Mouse (Mus musculus): Measurements from ENCODE around the gene Hook2. TPM values are rescaled to one million over a fixed set of nuclear protein-coding genes. Genes with fewer than 3 reads are reported as not detected.

Hook2 gene
- polyA plus RNA-seq, 1 experiment from 2014 or later: 68.6 TPM

DNA sequence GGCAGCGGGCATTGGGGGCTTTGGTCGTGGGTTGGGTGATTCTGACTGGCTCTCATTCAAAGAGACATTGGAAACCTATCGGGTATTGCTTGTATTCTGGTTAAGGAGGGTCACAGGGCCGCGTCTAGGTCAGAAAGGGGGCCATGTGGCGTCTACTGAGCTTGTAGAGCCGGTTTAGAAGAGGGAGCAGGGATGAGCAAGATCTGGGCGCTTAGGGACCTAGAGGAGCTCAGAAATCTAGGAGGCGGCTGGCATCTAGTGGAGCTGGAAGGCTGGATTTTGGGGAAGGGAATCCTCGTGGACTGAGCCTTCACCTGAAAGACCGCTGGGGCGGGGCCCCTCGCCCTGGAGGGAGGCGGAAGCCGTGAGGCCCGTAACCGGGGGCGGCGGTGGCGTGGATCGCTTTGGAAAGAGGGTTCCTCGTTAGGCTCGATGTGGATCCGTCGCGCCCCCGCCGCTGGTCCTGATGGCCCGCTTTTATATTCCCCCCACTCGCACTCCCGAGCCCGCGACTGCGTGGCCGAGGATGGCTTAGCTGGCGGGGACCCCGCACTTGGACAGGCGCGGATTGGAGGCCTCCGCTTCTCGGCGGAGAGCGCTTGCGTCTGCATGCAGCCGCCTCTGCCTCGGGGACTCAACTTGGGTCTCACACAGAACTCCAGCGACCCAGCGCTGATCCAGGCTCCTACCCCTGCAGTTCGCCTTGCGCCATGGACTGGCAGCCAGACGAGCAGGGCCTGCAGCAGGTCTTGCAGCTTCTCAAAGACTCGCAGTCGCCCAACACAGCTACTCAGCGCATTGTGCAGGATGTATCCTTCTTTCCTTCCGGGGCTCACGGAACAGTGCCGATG lies 47.5 kb downstream of the Hook2 start:
- ATAC-seq: no peak
- Histone ChIP-seq H3K36me3 (ENCODE audit: control insufficient read depth, insufficient read depth) (peaks cover 22% of the 10 kb centered on the region), H3K9me3 (ENCODE audit: control insufficient read depth) (no peaks in the 10 kb centered on the region), H3K4me3 (ENCODE audit: low read depth, low read length) (peak overlapping the region; percentile 88), H3K9ac (ENCODE audit: low read depth, low read length) (peak overlapping the region; percentile 89), H3K4me1 (replicated peaks; ENCODE audit: control insufficient read depth, insufficient read depth, low read length) (peaks cover 5% of the 10 kb centered on the region; the same call in 1 of the 2 replicates), H3K4me2 (replicated peaks; ENCODE audit: low read depth) (peak overlapping the region; percentile 94), H3K27ac (ENCODE audit: low read depth, low read length) (peak overlapping the region; percentile 96), H3K27me3 (replicated peaks; ENCODE audit: control insufficient read depth, insufficient read depth, low read length) (no peaks in the 10 kb centered on the region)
- no peak for TF ChIP-seq CTCF (IDR thresholded peaks at IDR 0.05; ENCODE audit: low read depth)
- under 1% methylated on average over 56 of the region's 57 CpGs for WGBS

DNA sequence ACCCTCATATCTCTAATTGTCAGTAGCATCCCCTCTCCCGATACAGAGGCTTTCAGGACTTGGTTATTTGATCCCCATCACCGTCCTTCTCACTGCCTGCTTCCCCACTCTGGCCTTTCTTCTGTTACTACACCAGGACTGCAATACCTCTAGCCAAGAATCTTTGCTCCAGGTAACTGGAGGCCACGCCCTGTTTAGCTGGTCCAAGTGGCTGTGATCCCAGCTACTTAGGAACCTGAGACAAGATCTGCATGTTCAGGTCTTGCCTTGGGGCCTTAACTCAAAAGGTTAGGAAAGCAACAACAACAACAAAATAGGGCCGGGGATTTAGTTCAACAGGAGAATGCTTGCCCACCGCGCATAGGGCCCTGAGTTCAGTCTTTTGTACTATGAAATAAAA lies 53.2 kb downstream of the Hook2 start:
- Histone ChIP-seq H3K4me2 (replicated peaks; ENCODE audit: low read depth) (no peak overlapping the region), H3K27me3 (replicated peaks; ENCODE audit: control insufficient read depth, insufficient read depth, low read length) (no peaks in the 10 kb centered on the region), H3K9ac (ENCODE audit: low read depth, low read length) (no peak overlapping the region), H3K36me3 (ENCODE audit: control insufficient read depth, insufficient read depth) (peaks cover 79% of the 10 kb centered on the region), H3K4me3 (ENCODE audit: low read depth, low read length) (no peak overlapping the region), H3K27ac (ENCODE audit: low read depth, low read length) (no peak overlapping the region), H3K9me3 (ENCODE audit: control insufficient read depth) (no peaks in the 10 kb centered on the region), H3K4me1 (replicated peaks; ENCODE audit: control insufficient read depth, insufficient read depth, low read length) (no peaks in the 10 kb centered on the region)
- WGBS: 88% methylated on average over 6 of the region's 6 CpGs
- TF ChIP-seq CTCF (IDR thresholded peaks at IDR 0.05; ENCODE audit: low read depth): no peak
- ATAC-seq: no peak

Other genes starting within 250 kb of the Hook2 start
- 11.2 and 12.0 TPM in 2 replicates for gene Nfix, start 190.3 kb upstream of the Hook2 start, polyA plus RNA-seq (2015; fragmentation: Nextera tagmentation; extraction: Ambion mirVana)
- 1.9 and 2.2 TPM in 2 replicates for gene Dand5, start 167.8 kb upstream of the Hook2 start, polyA plus RNA-seq (2015; fragmentation: Nextera tagmentation; extraction: Ambion mirVana)
- gene Gadd45gip1, start 159.1 kb upstream of the Hook2 start, polyA plus RNA-seq (2015; fragmentation: Nextera tagmentation; extraction: Ambion mirVana): 36.3 and 37.6 TPM in 2 replicates
- 67.8 and 74.2 TPM in 2 replicates for gene Rad23a, start 149.9 kb upstream of the Hook2 start, polyA plus RNA-seq (2015; fragmentation: Nextera tagmentation; extraction: Ambion mirVana)
- gene Calr, start 143.7 kb upstream of the Hook2 start, polyA plus RNA-seq (2015; fragmentation: Nextera tagmentation; extraction: Ambion mirVana): 474 and 507 TPM in 2 replicates
- 27.3 and 28.3 TPM in 2 replicates for gene Farsa, start 133.6 kb upstream of the Hook2 start, polyA plus RNA-seq (2015; fragmentation: Nextera tagmentation; extraction: Ambion mirVana)
- 27.1 and 32.7 TPM in 2 replicates for gene Syce2, start 118.5 kb upstream of the Hook2 start, polyA plus RNA-seq (2015; fragmentation: Nextera tagmentation; extraction: Ambion mirVana)
- gene Gcdh, start 96.7 kb upstream of the Hook2 start, polyA plus RNA-seq (2015; fragmentation: Nextera tagmentation; extraction: Ambion mirVana): 15.3 and 15.5 TPM in 2 replicates
- gene Klf1, start 88.7 kb upstream of the Hook2 start, polyA plus RNA-seq (2015; fragmentation: Nextera tagmentation; extraction: Ambion mirVana): 0.56 and 0.63 TPM in 2 replicates
- 8.9 and 11.0 TPM in 2 replicates for gene Dnase2a, start 82.0 kb upstream of the Hook2 start, polyA plus RNA-seq (2015; fragmentation: Nextera tagmentation; extraction: Ambion mirVana)
- 1.1 TPM in 2 replicates for gene Mast1, start 53.2 kb upstream of the Hook2 start, polyA plus RNA-seq (2015; fragmentation: Nextera tagmentation; extraction: Ambion mirVana)
- 0.12 TPM in 2 replicates for gene Rtbdn, start 43.6 kb upstream of the Hook2 start, polyA plus RNA-seq (2015; fragmentation: Nextera tagmentation; extraction: Ambion mirVana)
- 1.3 and 2.1 TPM in 2 replicates for gene Gm49661, start 21.2 kb upstream of the Hook2 start, polyA plus RNA-seq (2015; fragmentation: Nextera tagmentation; extraction: Ambion mirVana)
- gene Prdx2, start 21.0 kb upstream of the Hook2 start, polyA plus RNA-seq (2015; fragmentation: Nextera tagmentation; extraction: Ambion mirVana): 313 and 319 TPM in 2 replicates
- gene Rnaseh2a, start 20.8 kb upstream of the Hook2 start, polyA plus RNA-seq (2015; fragmentation: Nextera tagmentation; extraction: Ambion mirVana): 53.2 and 57.6 TPM in 2 replicates
- gene Junb, start 11.9 kb upstream of the Hook2 start, polyA plus RNA-seq (2015; fragmentation: Nextera tagmentation; extraction: Ambion mirVana): 42.8 and 47.6 TPM in 2 replicates
- gene Best2, start 23.9 kb downstream of the Hook2 start, polyA plus RNA-seq (2015; fragmentation: Nextera tagmentation; extraction: Ambion mirVana): 0.66 TPM in 1 of 2 replicates, not detected in the other
- gene Asna1, start 34.7 kb downstream of the Hook2 start, polyA plus RNA-seq (2015; fragmentation: Nextera tagmentation; extraction: Ambion mirVana): 98.4 and 105 TPM in 2 replicates
- 121 and 122 TPM in 2 replicates for gene Trir, start 36.2 kb downstream of the Hook2 start, polyA plus RNA-seq (2015; fragmentation: Nextera tagmentation; extraction: Ambion mirVana)
- 9.8 and 10.9 TPM in 2 replicates for gene Tnpo2, start 46.3 kb downstream of the Hook2 start, polyA plus RNA-seq (2015; fragmentation: Nextera tagmentation; extraction: Ambion mirVana)
- gene Fbxw9, start 69.5 kb downstream of the Hook2 start, polyA plus RNA-seq (2015; fragmentation: Nextera tagmentation; extraction: Ambion mirVana): 22.1 and 25.8 TPM in 2 replicates
- gene Gm5741, start 77.4 kb downstream of the Hook2 start, polyA plus RNA-seq (2015; fragmentation: Nextera tagmentation; extraction: Ambion mirVana): 0.60 TPM in 1 of 2 replicates, not detected in the other
- 46.6 and 54.9 TPM in 2 replicates for gene Dhps, start 81.2 kb downstream of the Hook2 start, polyA plus RNA-seq (2015; fragmentation: Nextera tagmentation; extraction: Ambion mirVana)
- gene Wdr83os, start 90.1 kb downstream of the Hook2 start, polyA plus RNA-seq (2015; fragmentation: Nextera tagmentation; extraction: Ambion mirVana): 93.1 and 93.6 TPM in 2 replicates
- gene Wdr83, start 90.7 kb downstream of the Hook2 start, polyA plus RNA-seq (2015; fragmentation: Nextera tagmentation; extraction: Ambion mirVana): 23.0 and 25.5 TPM in 2 replicates
- 80.9 and 87.5 TPM in 2 replicates for gene Man2b1, start 92.7 kb downstream of the Hook2 start, polyA plus RNA-seq (2015; fragmentation: Nextera tagmentation; extraction: Ambion mirVana)
- 0.99 and 1.4 TPM in 2 replicates for gene Zfp791, start 132.5 kb downstream of the Hook2 start, polyA plus RNA-seq (2015; fragmentation: Nextera tagmentation; extraction: Ambion mirVana)
- gene Cks1brt, start 161.3 kb downstream of the Hook2 start, polyA plus RNA-seq (2015; fragmentation: Nextera tagmentation; extraction: Ambion mirVana): not detected in 2 replicates
- gene Olfr371, start 235.4 kb downstream of the Hook2 start, polyA plus RNA-seq (2015; fragmentation: Nextera tagmentation; extraction: Ambion mirVana): not detected in 2 replicates